Mouse (Mus musculus) heart, embryonic 14.5 days (tissue): Measurements from ENCODE around the gene Ccnd3. TPM values are rescaled to one million over a fixed set of nuclear protein-coding genes. Genes with fewer than 3 reads are reported as not detected.

Experiments used
- ATAC-seq: fragments of 200-750 bp; cut with Nextera tagmentation; 2 replicates; pipeline ENCODE4 v1.8.0; 2017; ENCODE audit warnings: low read depth, moderate TSS enrichment; ENCODE audit not compliant: insufficient number of reproducible peaks, insufficient read depth, low FRiP score
- H3K27ac ChIP-seq, 2 experiments: fragments of 200-500 bp in 1 of 2; fragments of 300-500 bp in 1 of 2; sonication (generic) in 1 of 2; replicated peaks in 1 of 2; 2 replicates each; pipeline ENCODE4 v1.5.1; 2012 to 2014; ENCODE audit warnings: low read depth in 2 of 2, low read length in 2 of 2, control low read depth in 1 of 2, mild to moderate bottlenecking in 1 of 2, mixed read lengths in 1 of 2; ENCODE audit not compliant: control insufficient read depth in 1 of 2, insufficient read depth in 1 of 2
- H3K27me3 ChIP-seq: fragments of 300-500 bp; sonication (generic); 2 replicates; pipeline ENCODE4 v1.6.1; 2014; ENCODE audit warnings: mild to moderate bottlenecking, low read length, control low read depth; ENCODE audit not compliant: control insufficient read depth, insufficient read depth
- H3K36me3 ChIP-seq: fragments of 300-500 bp; sonication (generic); 2 replicates; pipeline ENCODE4 v1.6.1; 2014; ENCODE audit warnings: mild to moderate bottlenecking, control low read depth, low read length, mixed read lengths; ENCODE audit not compliant: control insufficient read depth, insufficient read depth
- H3K4me1 ChIP-seq, 2 experiments: fragments of 200-500 bp in 1 of 2; fragments of 300-500 bp in 1 of 2; sonication (generic) in 1 of 2; 2 replicates each; pipeline ENCODE4 v1.6.1; 2012 to 2014; ENCODE audit warnings: low read length in 2 of 2, control low read depth in 1 of 2, mixed read lengths in 1 of 2; ENCODE audit not compliant: control insufficient read depth in 2 of 2, insufficient read depth in 2 of 2
- H3K4me2 ChIP-seq: fragments of 300-500 bp; sonication (generic); 2 replicates; pipeline ENCODE4 v1.6.1; 2014; ENCODE audit warnings: mild to moderate bottlenecking, low read length
- H3K4me3 ChIP-seq, 2 experiments: fragments of 200-500 bp in 1 of 2; fragments of 300-500 bp in 1 of 2; sonication (generic) in 1 of 2; 2 replicates each; pipeline ENCODE4 v1.5.1; 2012 to 2014; ENCODE audit warnings: low read length in 2 of 2, mild to moderate bottlenecking in 2 of 2, control low read depth in 1 of 2, low read depth in 1 of 2, moderate library complexity in 1 of 2; ENCODE audit not compliant: control insufficient read depth in 1 of 2, insufficient read depth in 1 of 2
- H3K9ac ChIP-seq: fragments of 300-500 bp; sonication (generic); 2 replicates; pipeline ENCODE4 v1.6.1; 2014; ENCODE audit warnings: mild to moderate bottlenecking, low read length
- H3K9me3 ChIP-seq: fragments of 300-500 bp; sonication (generic); 2 replicates; pipeline ENCODE4 v1.6.1; 2016; ENCODE audit warnings: low read length, control low read depth; ENCODE audit not compliant: control insufficient read depth
- WGBS: fragments of 180-500 bp; shearing (Covaris S2); extraction: QIAGEN DNeasy Blood & Tissue Kit; methylation state at CpG from one replicate; pipeline ENCODE4 v1.1.7; 2014; 5-methylcytosine and 5-hydroxymethylcytosine counted together
- polyA plus RNA-seq: library from polyadenylated mRNA; unstranded; fragments of >200 nt; fragmentation: Nextera tagmentation; extraction: Ambion mirVana; gene quantifications from 2 replicates; pipeline ENCODE4 v1.2.1, GENCODE M21; 2014

Ccnd3 gene
- polyA plus RNA-seq, 1 experiment from 2014 or later, result 469 TPM

- no peaks in the 10 kb centered on the region for H3K9me3 ChIP-seq
- H3K4me1 ChIP-seq, result peaks cover 4 to 19% of the 10 kb centered on the region in 2 experiments
- ATAC-seq, result no peak
- H3K9ac ChIP-seq, result no peak overlapping the region
- 65% methylated on average over 4 of the region's 4 CpGs for WGBS
- 0 out of 2 replicates have a peak, but pooled peaks cover 7% of the 10 kb centered on the region for H3K36me3 ChIP-seq
- no peaks in the 10 kb centered on the region for H3K27me3 ChIP-seq
- no peak overlapping the region for H3K4me3 ChIP-seq
- no peak overlapping the region for H3K4me2 ChIP-seq
- H3K27ac ChIP-seq, result no peak overlapping the region
Measured at GRCm38 (mm10) chr17:47632181-47632840, 127.5 kb downstream of the Ccnd3 start.

- H3K4me1 ChIP-seq, result peaks cover 4 to 11% of the 10 kb centered on the region in 2 experiments
- ATAC-seq, result no peak
- 77% methylated on average over 7 of the region's 7 CpGs for WGBS
- no peak overlapping the region for H3K27ac ChIP-seq
- no peak overlapping the region for H3K9ac ChIP-seq
- H3K27me3 ChIP-seq, result no peaks in the 10 kb centered on the region
- H3K4me2 ChIP-seq, result no peak overlapping the region
- 0 out of 2 replicates have a peak, but pooled peaks cover 2% of the 10 kb centered on the region for H3K36me3 ChIP-seq
- H3K4me3 ChIP-seq, result no peak overlapping the region
- no peaks in the 10 kb centered on the region for H3K9me3 ChIP-seq
Measured at GRCm38 (mm10) chr17:47633999-47634770, 129.3 kb downstream of the Ccnd3 start.

GRCm38 (mm10) chr17:47642992-47643391, 138.1 kb downstream of the Ccnd3 start:
- Histone ChIP-seq H3K4me3 (no peak overlapping the region), H3K4me2 (no peak overlapping the region), H3K27me3 (no peaks in the 10 kb centered on the region), H3K9me3 (no peaks in the 10 kb centered on the region), H3K4me1 (no peaks in the 10 kb centered on the region), H3K27ac (no peak overlapping the region), H3K9ac (no peak overlapping the region), H3K36me3 (no peaks in the 10 kb centered on the region)
- ATAC-seq, result no peak
- WGBS, result 88% methylated on average over 2 of the region's 2 CpGs

GRCm38 (mm10) chr17:47646683-47647082, 141.8 kb downstream of the Ccnd3 start:
- Histone ChIP-seq H3K9ac (no peak overlapping the region), H3K4me1 (no peaks in the 10 kb centered on the region), H3K36me3 (peaks cover 8% of the 10 kb centered on the region), H3K9me3 (no peaks in the 10 kb centered on the region), H3K4me2 (no peak overlapping the region), H3K27ac (no peak overlapping the region), H3K4me3 (no peak overlapping the region), H3K27me3 (no peaks in the 10 kb centered on the region)
- ATAC-seq, result no peak
- 95% methylated on average over 1 of the region's 1 CpGs for WGBS

- WGBS, result 66% methylated on average over 4 of the region's 4 CpGs
- H3K27ac ChIP-seq, result no peak overlapping the region
Measured at GRCm38 (mm10) chr17:47648966-47649365, 144.1 kb downstream of the Ccnd3 start.

More at GRCm38 (mm10) chr17:47648966-47649365, 144.1 kb downstream of the Ccnd3 start:
- Histone ChIP-seq H3K9me3 (no peaks in the 10 kb centered on the region), H3K9ac (no peak overlapping the region), H3K4me1 (no peaks in the 10 kb centered on the region), H3K27me3 (no peaks in the 10 kb centered on the region), H3K36me3 (peaks cover 8% of the 10 kb centered on the region), H3K4me2 (no peak overlapping the region), H3K4me3 (no peak overlapping the region)
- ATAC-seq, result no peak

Other genes starting within 250 kb of the Ccnd3 start
- gene Mrps10, start 136.2 kb upstream of the Ccnd3 start, polyA plus RNA-seq, result 67.2 and 69.8 TPM in 2 replicates
- 0.63 and 0.96 TPM in 2 replicates for gene Guca1b, start 119.7 kb upstream of the Ccnd3 start, polyA plus RNA-seq
- 2.4 and 2.9 TPM in 2 replicates for gene Guca1a, start 104.5 kb upstream of the Ccnd3 start, polyA plus RNA-seq
- 0.47 and 0.76 TPM in 2 replicates for gene AI661453, start 68.4 kb upstream of the Ccnd3 start, polyA plus RNA-seq
- 0.72 and 0.92 TPM in 2 replicates for gene 1700001C19Rik, start 67.7 kb upstream of the Ccnd3 start, polyA plus RNA-seq
- gene Taf8, start 2.8 kb upstream of the Ccnd3 start, polyA plus RNA-seq, result 16.2 and 16.8 TPM in 2 replicates
- 18.3 and 18.7 TPM in 2 replicates for gene Bysl, start 106.4 kb downstream of the Ccnd3 start, polyA plus RNA-seq
- gene Med20, start 106.5 kb downstream of the Ccnd3 start, polyA plus RNA-seq, result 28.6 and 30.9 TPM in 2 replicates
- gene Gm20517, start 106.5 kb downstream of the Ccnd3 start, polyA plus RNA-seq, result 1.7 and 2.2 TPM in 2 replicates
- gene Usp49, start 125.6 kb downstream of the Ccnd3 start, polyA plus RNA-seq, result 3.0 and 3.2 TPM in 2 replicates
- 354 and 369 TPM in 2 replicates for gene Tomm6, start 183.3 kb downstream of the Ccnd3 start, polyA plus RNA-seq
- 2.8 TPM in 2 replicates for gene Frs3, start 184.0 kb downstream of the Ccnd3 start, polyA plus RNA-seq
- gene Gm21981, start 189.4 kb downstream of the Ccnd3 start, polyA plus RNA-seq, result 0.53 and 1.4 TPM in 2 replicates
- 0.78 TPM in 1 of 2 replicates, not detected in the other for gene Prickle4, start 189.7 kb downstream of the Ccnd3 start, polyA plus RNA-seq
- 0.15 TPM in 1 of 2 replicates, not detected in the other for gene Pgc, start 221.8 kb downstream of the Ccnd3 start, polyA plus RNA-seq
- 17.8 and 21.2 TPM in 2 replicates for gene Tfeb, start 232.0 kb downstream of the Ccnd3 start, polyA plus RNA-seq